Mouse (Mus musculus) naive thymus-derived CD4-positive, alpha-beta T cell, adult 2 months (primary cell): ENCODE measurements at regions not wholly inside any gene's neighbourhood (a gene's known extent, or its start where the extent isn't known, plus 50 kb on each side); places are given as distances from the start of the nearest gene placed in this dataset.

Source experiments
- DNase-seq: peaks from one replicate; pipeline ENCODE4 v3.0.0-alpha.2; 2011; ENCODE audit warnings: low read depth

DNA sequence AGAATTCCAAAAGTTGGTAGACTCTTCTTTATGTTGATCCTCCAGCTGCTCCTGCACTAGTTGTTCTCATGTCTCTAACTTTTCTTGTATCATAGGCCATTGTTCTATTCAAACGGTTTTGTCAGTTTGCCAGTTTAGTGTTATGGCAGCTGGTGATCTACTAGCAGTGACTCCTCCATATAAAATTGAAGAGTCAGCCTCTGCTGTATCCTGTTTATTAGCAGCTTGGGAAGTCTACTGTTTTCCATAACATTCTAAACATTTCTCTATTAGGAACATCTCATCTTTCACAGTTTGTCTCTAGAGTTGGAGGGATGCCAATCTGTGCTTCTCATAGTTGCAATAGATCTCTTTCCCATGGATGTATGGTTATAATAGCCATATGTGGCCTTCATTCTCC, 58.6 kb downstream of the Drd1 start:
- DNase-seq, result no peak

DNA sequence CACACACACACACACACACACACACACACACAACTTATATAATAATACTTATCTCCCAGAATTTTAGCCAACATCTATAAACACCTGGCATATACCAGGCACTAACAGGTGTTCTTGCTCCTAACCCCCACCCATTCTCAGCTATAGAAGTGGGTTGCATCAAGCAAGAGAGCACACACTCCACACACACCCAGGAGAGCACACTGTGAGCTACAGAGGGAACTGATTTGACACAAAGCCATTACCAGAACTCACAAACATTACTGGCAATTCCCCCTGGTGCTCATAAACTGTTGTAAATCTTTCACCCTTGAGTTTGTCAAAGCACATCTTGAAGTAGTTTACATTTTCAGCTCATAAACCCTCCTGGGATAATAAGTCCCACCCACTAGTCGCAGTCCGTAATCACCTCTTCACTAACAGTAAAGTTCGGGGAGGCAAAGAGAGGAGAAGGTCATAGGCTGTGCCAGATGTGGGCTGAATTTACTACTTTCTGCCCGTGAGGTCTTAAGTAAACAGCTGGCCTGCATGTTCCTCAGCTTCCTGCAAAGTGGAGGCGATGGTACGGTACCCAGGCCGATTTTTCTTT, 62.5 kb downstream of the Drd1 start:
- DNase-seq, result no peak

DNA sequence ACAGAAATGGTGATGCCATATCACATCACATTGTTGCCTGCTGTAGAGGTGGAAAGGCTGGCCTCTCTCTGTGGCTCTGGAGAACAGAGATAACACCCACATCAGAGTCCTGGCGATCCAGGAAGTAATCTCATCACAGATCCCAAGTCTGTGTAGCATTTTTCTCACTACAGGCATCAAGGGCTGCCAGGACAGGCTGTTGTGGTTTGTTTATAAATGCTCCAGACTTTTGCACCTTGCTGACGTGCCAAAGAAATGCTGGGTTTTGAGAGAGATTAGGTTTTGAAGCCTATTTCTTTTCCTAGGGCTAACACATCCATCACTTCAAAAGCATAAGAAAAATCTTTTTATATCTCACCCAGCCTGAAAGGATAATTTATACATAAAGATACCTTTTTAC, 76.3 kb downstream of the Drd1 start:
- no peak for DNase-seq

DNA sequence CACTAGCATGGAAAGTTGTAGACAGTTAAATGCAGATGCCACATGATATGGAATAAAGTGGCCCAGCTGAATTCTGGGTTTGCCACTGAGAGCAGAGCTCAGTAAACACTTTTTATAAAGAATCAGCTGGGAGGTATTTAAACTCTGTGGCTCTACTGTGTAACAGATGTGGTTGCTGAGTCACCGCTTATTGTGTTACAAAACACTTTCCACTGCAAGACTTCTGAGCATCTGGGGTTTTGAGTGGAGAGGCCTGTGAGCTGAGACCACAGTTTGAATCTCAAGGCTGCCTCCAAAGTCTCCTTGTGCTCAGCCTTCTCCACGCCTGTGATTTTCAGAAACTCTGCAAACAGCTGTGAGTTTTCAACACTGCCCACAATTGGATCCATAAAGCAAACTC, 86.1 kb downstream of the Drd1 start:
- DNase-seq, result no peak

DNA sequence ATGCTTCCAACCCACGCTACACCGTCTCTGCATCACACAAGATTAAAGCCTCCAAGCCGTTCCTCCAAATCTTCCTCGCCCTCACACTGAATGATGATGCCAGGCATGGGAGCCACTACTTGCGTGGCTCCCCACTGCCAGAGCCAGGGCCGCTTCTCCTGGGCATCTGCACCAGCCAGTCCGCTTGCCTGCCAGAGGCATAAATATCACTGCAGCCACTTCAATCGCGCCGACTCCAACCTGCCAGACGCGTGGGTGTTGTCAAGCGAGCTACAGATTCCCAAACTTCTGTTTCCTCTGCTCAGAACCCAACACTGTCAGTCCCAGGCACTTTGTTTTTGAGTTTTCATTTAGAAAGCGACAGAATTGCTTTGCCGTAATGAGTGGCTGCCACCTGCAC, 99.3 kb downstream of the Drd1 start:
- no peak for DNase-seq

DNA sequence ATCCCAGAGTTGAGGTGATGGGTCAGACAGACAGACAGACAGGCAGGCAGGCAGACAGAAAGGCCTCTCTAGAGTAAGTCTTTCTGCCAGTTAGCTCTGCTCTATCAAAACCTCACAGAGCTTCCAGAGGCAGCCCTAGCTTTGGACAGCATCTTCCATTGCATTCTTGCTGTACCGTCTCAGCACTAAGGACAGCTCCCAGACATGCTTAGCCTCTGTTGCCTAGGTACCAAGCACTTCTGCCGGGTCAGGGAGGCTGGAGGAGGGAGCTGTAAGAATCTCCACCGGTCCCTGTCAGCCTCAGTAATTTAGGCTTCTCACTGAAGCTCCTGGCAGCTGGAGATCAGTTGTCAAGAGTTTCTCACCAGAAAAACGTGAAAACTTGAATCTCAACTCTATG, 107.4 kb downstream of the Drd1 start:
- DNase-seq, result no peak

DNA sequence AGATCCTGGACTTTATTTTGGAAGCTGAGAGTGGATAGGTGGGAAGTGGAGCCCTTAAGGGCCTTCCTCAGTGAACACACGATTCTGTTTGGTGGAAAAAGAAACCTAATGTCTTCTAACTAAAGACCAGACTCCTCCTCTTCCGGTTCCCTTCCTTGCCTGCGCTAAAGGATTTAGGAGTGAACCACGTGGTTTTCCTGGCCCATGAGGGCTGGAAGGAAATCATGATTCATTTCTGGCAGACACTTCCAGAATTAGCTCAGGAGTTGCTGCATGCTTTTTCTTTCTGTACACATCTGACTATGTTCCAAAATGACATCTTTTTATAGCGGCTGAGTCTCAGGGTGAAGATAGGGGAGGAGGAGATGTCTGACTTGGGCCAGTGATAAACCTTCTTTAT, 109.8 kb downstream of the Drd1 start:
- DNase-seq, result no peak

DNA sequence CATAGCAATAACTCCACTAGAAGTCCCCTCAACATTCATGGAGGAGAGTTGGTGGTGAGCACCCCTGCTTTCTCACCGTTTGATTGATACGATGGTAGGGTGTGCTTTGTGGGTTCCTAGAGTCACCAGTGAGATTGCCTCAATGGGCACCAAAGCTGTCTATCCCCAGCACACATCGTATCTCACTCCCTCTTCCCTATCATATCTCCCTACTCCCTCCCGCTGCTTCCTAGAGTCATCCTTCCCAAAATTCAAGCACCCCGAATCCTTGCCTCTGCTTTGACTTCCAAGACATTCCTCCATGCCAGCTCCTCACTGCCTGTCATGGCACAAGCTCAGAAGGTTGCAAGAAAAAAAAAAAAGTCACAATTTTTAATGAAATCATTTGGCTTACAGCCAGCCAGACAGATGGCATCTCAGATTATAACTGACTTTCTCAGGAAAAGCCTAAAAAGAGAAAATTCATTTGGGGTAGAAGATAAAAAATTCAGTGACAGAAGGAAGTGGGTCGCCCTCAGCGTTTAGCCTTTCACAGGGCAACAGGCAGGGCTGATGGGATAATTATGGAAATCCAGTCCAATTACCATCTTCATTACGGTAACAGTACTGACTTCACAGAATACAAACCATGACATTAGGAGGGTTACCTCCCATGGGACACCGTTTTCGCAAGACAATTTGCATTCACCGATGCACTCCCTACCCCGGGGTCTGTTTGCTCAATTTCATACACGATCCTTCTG, 114.3 kb downstream of the Drd1 start:
- no peak for DNase-seq

DNA sequence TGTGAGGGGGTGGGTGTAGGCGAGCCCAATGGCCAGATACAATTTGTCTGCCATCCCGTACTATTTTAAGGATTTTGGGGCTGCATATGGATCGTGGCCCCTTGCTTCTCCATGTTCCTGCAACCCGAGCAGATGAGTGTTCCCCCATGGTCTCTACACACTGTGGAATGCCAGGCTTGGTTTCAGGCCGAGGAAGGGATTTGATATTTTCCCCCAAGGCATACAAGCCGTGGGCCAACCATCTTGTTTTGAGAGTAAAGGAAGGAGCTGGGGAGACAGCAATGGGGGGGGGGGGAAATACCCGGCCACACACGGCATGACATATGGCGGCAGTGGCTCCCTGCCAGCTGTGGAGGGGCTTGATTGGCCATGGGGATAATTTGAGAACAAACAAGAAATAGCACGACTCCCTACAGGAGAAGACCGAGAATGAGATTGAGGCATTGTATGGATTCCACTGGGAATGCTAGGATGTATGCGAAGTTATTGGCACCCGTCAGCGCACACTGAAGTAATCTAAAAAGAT, 120.3 kb downstream of the Drd1 start:
- no peak for DNase-seq

DNA sequence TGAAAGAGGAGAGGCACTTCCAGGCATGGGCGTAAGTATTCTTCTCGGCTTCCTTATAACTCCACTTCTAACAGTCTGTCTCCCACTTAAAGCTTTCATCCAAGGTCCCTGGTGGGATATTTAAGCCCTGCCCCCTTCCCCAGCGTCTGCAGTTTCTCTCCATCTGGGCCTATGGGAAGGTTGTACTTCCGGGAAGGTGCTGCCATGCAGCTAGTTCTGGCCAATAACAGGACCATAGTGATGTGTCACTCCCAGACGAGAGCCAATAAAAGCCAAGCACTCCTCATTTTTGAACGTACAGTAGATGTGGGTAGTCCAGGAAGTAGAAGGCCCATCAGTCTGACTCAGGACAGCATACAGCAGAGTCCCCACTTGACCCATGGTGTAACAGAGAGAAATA, 121.0 kb downstream of the Drd1 start:
- no peak for DNase-seq

DNA sequence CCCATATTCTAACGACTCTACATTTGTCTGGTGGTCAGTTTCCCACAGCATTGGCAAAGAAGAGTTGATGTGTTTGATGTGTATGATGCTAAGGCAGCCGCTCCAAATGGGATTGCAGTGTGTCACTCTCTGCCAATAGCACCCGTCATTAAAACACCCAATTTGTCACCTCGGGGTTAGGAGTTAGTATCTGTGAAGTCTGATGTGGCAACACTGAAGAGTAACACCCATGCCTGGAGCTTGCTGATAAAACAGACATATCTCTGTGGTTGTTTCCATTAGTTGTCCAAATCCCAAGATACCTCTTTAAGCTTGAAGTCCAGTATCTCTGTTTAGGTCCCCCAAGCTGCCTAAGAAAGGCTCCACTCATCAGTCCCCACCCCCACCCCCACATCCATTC, 129.4 kb downstream of the Drd1 start:
- DNase-seq, result no peak

DNA sequence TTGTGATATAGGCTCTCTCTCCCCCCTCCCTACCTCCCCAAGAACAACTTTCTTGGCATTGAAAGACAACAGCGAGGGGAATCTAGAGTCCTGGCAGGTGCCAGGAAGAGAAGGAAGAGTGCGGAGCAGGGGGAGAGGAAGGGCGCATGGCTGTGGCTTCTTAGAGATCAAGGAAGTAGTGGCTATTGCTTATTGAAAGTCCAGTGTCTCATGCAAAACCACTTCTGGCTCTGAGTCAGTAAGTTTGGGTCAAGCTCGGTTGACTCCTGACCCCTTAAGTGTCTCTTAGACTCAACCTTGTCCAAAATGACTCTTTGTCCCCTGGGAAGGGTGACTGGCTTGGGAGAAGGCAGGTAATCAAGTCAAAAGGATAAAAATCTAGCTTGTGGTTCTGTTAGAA, 131.1 kb downstream of the Drd1 start:
- no peak for DNase-seq

DNA sequence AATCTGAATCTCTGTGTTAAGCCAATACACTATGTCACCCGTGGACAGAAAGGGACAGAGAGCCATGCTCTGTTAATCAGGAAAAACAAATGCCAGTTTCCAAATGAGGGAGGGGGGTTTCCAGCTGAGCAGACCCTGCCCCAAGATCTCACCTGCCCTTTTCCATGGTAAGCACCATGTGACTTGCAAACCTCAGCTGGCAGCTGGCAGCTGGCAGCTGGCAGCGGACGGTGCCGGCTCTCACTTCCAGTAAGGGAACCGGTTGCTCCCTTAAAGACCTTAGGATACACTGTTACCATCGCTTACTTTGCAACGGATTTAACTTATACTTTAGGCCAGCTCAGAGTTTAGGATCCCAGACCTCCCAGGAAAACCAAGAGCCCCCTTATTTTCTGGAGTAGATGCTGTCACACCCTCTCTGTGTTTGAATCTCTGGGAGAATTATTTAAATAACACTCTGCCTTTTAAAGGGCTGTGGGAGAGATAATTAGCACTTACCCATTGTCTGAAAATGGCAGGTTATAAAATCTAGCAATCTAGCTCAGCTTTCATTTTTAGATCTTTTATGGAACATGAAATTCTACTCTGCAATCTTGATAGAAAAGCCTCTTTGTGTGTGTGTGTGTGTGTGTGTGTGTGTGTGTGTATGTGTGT, 131.7 kb downstream of the Drd1 start:
- no peak for DNase-seq

DNA sequence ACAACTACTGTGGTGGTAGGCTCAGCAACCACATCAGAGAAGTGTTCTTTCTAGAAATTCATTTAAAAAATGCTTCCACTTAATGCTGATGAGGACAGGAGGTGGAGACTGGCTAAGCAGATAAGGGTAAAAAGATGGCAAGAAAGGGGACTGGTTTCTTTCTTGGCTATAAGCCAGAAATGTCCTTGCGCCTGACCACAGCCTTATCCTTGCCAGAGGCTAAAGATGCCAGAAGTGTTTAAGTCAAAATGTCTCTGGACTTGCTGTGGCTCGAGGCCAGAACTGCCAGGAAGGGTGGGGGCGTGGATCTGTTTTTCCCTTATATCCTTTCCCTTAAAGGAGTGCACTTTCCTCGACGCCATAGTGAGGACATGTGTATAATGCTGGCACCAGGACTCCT, 133.7 kb downstream of the Drd1 start:
- no peak for DNase-seq

DNA sequence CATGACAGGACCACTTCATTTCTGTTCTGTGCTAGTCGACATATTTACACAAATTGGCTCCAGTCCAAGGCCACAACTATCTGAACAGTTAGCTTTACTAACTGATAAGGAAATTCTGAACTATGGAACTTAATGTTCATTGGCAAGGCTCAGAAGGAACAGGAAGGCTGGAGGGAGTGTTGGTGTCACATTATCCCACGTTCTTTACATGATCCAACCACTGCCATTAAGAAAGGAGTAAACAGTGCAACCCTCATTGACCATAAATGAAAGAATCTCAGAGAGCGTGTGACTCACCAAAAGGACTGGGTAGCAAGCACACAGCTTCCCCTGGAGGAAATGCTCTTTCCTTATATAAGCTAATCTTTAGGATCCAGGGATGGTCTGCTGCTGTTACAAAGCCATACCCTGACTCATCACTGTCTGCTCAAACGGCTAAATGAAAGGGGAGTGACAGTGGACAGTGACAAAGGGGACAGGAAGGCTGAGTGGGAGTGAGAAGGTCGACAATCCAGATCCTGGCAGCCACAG, 135.6 kb downstream of the Drd1 start:
- DNase-seq, result no peak

DNA sequence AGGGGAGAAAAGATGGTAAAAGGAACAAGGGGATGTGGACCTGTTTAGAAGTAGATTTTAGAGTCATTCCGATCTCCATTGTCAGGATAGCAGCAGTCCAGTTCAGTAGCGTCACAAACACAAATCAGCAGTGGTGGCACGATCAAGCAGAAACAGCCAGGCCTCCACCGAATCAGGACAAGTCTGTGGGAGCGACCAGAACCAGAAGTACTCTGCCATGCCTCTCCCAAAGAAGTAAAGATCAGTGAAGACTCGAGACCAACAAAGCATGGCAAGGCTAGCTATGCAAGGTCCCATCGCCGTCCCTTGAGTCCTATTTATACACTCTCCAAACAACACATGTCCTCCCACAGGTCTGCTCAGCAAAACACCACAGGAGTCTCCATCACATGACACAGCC, 140.0 kb downstream of the Drd1 start:
- no peak for DNase-seq

DNA sequence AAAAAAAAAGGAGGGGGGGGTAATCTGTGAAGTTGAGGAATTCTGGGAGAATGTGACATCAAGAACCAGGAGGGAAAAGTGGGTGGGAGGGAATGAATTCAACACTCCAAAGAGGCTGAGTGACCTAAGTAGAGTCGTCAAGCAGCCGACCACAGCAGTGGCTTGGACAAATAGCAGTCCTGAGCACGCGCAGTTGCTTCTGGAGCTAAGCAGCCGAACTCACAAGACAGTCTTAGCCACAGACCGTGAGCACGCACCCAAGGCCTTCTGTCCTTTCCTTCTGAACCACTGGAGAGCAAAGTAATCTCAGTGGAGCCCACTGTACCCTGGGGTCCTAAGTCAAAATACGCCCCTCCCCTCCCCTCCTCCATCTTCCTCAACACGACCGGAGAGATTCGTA, 141.1 kb downstream of the Drd1 start:
- DNase-seq, result no peak

DNA sequence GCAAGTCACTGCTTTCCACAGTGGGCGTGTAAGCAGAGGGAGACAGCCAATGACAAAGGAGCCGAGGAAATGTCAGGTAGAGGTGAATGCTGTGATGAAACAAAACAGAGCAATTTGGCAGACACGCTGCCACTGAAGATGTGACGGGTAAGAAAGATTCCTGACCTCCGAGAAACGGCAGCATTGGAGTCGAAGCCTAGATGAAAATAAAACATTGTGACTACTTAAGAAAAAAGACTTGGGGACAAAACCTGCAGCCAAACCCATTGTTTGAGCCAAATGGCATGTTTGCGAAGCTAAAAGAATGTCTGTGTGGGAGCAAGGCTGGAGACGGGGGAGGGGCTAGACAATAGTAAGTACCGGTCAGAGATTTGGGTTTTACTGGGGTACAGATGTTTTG, 142.0 kb downstream of the Drd1 start:
- DNase-seq, result no peak

DNA sequence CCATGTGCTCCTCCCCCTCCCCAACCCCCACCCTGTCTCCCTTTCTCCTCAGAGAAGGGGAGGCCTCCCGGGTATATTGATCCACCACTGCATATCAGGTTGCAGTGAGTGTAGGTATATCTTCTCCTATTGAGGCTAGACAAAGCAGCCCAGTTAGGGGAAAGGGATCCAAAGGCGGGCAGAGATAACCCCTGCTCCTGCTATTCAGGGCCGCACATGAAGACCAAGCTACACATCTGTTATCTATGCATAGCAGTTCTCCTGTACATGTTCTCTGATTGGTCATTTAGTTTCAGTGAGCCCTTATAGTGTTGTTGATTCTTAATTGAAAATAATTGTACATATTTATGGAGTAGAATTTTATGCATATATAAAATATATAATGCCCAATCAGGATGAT, 143.7 kb downstream of the Drd1 start:
- no peak for DNase-seq

DNA sequence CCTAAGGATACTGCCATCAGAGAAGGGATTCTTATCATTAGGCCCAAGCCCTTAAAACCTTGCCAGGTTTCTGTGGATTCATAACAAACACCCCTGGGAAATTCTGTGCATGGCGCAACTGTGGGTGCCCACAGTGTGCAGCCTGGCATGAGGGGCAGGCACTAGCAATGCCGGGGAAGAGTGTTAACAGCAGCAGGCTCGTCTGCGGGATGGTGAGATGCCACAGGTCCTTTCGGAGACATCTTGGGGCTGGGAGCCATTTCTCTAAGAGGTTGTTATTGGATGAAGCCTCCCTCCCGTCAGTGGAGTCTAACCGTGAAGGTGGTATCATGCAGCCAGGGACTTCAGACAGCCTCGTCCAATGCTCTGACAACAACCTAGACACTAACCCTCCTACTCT, 144.2 kb downstream of the Drd1 start:
- DNase-seq, result no peak

DNA sequence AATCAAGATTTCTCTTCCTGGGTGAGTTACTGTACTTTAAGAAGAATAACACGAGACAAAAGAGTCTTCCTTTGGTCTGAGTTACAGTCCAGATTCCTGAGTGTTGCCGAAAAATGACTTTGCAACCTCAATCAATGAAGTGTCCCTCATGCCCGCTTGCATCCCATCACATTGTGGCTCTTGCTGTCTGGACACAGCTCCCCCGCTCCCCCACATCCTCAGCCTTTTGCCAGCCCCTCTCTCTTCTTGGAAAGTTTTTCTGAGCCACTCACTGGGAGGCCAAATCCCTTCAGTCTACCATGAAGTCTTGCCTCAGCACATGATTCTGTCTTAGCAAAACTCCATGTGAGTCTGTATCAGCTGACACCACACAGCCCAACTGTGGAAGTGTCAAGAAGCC, 145.3 kb downstream of the Drd1 start:
- no peak for DNase-seq

DNA sequence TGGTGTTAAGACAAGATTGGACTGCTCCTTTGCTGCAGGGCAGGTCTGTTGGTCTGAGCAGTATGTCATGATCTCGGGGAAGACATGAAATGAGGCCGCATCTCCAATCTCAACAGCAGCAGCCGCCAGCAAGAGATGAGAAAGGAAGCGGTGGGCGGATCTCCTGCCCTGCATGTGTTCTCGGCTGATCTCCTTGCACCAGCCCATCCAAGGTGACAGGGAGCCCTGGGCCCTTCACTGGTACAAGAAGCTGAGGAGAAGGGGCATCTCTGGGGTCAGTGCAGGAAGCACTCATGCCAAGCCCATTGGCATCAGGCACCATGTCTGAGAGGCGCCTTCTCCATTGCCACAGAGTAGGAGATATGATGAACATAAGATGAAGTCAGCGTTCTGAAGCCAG, 151.0 kb downstream of the Drd1 start:
- no peak for DNase-seq

DNA sequence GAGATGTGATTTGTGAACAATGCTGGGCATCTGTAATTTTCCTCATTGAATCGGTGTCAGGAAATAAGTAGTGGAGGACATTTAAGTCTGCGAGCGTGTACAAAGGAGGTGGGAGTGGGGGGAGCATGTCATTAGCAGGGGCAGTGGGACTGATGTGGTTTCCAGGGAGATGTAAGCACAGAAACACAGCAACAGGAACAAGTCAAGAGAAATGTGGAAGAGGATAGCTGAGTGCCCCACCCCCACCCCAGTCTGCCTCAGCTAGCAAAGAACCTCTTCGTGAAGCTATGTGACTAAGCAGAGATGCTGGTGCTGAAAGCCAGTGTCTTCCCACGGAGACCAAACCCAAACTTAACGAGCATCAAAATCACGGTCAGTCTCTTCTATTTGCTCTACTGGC, 151.9 kb downstream of the Drd1 start:
- DNase-seq, result no peak
